Mouse (Mus musculus) ZHBTc4 (cell line): ENCODE data around the gene Arf6.
"Not testable (repeated sequence)": the region's sequence is repeated elsewhere in the genome, so short reads cannot be mapped to it uniquely, and the experiment has no call there.

ENCODE experiments used
- DNase-seq: peaks from one replicate; pipeline ENCODE4 v3.0.0-alpha.2; 2011; ENCODE audit warnings: low read depth, low spot score

Arf6 gene

DNA sequence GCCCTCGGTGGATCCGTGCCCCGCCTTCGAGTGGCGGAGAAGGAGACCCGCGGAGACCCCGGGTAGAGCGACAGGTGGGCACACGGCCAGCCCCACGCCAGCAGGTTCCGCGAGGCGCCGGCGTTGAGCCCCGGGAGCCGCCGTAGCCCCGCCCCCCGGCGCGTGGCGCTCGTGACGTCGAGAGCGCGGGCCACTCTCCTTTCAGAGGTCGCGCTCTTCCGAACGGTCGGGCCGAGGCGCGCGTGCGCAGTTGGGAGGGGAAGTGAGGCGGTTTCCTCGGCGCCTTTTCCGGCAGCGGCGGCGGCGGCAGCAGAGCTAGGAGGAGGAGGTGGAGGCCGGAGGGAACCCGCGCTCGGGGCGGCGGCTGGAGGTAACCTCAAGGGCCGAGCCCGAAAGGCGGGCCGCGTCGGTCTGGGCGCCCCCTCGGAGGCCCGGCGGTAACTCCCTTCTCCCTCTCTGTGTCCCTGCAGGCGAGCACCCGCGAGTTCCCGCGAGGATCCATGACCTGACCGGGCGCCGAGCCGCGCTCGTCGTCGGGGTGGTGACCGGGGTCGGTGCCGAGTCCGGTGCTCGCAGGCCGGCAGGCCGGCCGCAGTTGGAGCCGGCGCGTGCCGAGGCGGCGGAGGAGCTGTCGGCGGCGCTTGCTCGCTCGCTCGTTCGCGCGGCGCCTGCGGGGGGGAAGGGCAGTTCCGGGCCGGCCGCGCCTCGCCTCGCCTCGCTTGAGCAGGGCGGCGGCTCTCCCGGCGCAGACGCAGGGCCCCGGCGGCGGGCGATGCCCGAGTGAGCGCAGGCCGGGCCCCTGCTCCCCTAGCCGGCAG, at the start of gene Arf6, which contains the start of gene Gm9887:
Arf6 (plus strand) TSS at position 297 of the 818 bp plus-strand sequence.
Gm9887 (minus strand) TSS at position 605 of the 818 bp plus-strand sequence.
- DNase-seq: peak; percentile 99

DNA sequence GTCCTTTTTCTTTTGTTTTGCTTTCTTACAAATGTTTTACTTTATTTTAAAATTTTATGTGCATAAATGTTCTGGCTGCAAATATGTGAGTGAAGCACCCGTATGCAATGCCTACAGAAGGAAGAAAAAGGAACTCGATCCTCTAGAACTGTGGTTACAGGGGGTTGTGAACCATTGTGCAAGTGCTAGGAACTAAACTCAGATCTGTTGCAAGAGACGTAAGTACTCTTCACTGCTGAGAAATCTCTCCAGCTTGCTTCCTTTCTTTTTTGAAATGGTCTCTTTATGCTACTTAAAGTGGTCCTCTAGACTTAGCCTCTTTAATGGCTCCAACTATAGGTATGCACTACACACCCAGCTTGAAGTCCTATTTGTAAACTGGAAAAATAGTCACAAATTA, 40.8 kb upstream of the Arf6 start:
- no peak for DNase-seq

- no peak for DNase-seq
These were observed 39.8 kb upstream of the Arf6 start for GRCm38 (mm10) chr12:69332147-69332546.

- peak; percentile 64 for DNase-seq
These were observed 38.4 kb upstream of the Arf6 start for GRCm38 (mm10) chr12:69333547-69333946.

GRCm38 (mm10) chr12:69349928-69350327, 22.0 kb upstream of the Arf6 start:
- no peak for DNase-seq

DNA sequence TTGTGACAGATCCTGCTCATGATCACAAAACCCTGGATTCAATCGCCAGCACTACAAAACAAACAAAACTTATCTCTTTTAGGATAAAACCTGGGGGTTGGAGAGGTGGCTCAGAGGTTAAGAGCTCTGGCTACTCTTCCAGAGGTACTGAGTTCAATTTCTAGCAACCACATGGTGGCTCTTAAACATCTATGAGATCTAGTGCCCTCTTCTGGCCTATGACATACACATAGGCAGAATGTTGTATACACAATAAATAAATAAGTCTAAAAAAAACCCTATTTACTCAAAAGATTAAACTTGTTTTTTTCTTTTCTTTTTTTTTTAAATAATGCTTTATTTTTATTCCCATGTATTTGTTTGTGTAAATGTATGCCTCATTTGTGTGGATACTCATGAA, 20.3 kb upstream of the Arf6 start:
- DNase-seq: peak; percentile 42

DNA sequence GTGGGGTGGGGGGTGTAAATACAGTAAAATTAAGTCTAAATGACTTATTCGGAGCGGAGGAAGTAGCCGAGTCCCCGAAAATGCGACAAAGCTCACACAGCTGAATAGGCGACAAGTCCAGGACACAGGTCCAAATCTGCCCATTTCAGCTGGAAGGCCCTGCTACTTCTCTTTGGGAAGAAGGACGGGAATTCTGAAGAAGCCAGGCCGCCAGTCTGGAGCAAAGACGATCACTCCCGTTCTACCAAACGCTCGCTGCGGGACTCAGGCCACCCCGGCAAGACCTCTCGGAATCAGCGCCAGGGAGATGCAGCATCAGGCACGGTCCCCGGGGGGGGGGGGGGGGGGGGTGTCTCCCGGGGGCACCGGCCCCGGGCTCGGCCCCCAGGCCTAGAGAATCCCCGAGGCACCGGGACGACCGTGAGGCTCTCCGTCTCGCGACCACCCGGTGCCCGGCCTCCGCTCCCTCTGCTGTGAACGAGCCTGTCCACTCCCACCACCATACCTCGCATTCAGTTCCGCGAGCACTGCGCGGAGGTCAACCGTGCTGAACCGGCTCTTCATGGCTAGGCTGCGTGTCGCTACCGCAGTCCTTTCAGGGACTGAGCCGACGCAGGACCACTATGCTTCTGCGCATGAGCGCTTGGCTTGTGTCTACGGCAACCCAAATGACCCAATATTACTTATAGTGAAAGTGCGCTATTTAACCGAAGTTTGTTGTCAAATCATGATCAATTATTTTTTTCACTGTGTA, 15.2 kb upstream of the Arf6 start, which contains the start of gene Nemf:
Nemf (minus strand) TSS at position 620 of the 754 bp plus-strand sequence.
- peak; percentile 92 for DNase-seq

DNA sequence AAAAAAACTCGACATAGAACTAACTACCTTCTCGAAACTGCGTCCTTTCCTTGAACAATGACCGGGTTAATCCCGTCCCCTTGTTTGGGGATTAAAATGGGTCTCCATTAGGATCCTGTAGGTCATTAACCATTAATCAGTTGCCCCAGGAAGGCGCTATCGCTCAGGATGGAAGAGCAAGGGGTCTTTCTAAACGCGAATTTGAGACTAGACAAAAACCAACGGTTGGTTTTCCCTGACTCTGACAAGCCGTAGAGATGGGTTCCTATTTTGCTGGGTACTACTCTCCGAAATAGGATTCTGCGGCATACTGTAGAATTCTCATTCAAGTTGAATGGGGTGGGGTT, 14.7 kb upstream of the Arf6 start:
- no peak for DNase-seq

GRCm38 (mm10) chr12:69360655-69360996, 11.3 kb upstream of the Arf6 start:
- peak; percentile 91 for DNase-seq

DNA sequence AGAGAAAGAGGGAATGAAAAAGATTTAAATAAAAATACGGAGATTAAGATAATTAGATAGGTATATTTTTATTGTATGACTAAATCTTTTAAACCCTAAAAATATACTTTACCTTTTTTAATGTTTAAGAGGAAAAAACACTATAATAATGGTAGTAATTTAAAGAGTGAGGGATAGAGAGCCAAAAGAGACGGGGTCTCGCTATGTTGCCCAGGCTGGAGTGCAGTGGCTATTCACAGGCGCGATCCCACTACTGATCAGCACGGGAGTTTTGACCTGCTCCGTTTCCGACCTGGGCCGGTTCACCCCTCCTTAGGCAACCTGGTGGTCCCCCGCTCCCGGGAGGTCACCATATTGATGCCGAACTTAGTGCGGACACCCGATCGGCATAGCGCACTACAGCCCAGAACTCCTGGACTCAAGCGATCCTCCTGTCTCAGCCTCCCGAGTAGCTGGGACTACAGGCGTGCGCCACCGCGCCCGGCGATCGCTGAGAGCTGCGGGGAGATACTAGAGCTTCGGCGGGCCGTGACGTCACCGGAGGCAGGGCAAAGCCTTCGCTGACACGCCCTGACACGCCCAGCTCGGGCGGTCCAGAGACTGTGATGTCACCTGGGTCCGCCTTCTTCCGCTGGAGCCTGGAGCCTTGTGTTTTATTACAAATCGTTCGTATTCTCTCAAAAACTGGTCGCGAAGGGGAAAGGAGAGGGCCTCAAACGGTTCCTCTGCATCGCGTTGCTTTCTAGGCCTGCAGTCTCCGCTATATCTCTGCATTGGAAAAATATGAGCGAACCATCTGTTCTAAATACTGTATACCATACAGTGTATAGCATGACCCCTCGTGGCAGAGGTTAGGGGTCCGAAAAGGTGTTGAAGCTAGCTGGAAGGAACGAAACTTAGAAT, 10.7 kb upstream of the Arf6 start:
- peak; percentile 98 for DNase-seq

GRCm38 (mm10) chr12:69361919-69362318, 10.0 kb upstream of the Arf6 start:
- no peak for DNase-seq

GRCm38 (mm10) chr12:69362388-69362787, 9.6 kb upstream of the Arf6 start:
- DNase-seq: peak; percentile 57

GRCm38 (mm10) chr12:69363110-69363509, 8.8 kb upstream of the Arf6 start:
- not testable (repeated sequence) for DNase-seq

DNA sequence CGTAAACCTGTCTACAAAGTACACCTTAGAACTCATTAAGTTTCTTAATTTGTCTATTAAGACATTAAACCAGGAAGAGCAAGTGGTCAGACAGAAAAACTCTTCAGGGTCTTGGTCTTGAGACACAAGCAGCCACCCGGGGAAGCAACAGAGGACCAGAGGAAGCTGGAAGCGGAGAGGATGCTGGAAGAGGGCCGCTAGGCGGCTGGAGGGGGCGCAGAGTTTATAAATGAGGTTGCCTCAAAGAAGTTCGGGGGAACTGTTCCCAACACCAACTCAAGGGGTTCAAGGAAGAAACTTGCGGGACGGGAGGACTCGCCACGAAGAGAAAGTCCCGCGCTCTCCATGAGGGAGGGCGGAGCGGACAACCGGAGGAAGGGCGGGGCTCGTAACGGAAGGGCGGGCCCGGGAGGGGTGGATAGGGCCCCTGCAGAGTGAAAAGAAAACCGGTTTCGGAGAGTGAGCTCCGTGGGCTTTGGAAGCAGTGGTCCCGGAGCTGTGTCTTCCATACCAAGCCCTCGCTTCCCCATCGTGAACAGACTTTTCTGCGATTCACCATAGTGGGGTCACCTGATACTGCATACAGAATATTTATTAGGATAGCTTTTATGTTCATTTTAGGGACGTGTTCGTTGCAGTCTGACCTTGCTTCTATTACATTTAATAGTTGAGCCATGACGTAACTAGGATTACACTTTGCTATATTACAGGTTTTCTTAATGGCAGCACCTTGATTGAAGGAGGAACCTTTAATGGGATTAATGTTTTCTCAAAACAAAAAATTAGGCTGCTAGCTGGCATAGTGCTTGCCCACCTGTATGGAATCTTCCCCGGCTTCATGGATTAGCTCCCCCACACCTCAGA, 7.8 kb upstream of the Arf6 start:
- peak; percentile 64 for DNase-seq

- DNase-seq: no peak
These were observed 6.2 kb upstream of the Arf6 start for GRCm38 (mm10) chr12:69365757-69366156.

GRCm38 (mm10) chr12:69366424-69366823, 5.5 kb upstream of the Arf6 start:
- DNase-seq: peak; percentile 25

DNA sequence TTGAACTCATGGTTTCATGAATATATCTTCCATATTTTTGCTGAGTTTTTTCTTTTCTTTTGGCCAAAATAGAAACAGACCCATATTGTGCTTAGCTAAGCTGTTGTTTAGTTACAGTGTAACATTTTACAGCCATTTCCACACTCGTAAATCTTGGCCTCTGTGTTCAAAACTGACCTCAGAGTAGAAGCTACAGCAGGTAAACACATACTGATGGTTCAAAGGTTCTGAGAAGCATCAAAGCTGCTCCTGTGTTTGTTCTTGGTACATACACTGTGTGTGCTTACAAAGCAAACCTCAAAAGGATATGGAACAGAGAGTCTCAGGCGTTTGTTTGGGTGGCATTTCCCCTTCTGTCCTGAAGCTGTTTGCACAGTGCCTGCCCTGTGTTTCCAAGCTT, 4.4 kb upstream of the Arf6 start:
- DNase-seq: no peak

- no peak for DNase-seq
These were observed 1.0 kb upstream of the Arf6 start for GRCm38 (mm10) chr12:69370936-69371335.

DNA sequence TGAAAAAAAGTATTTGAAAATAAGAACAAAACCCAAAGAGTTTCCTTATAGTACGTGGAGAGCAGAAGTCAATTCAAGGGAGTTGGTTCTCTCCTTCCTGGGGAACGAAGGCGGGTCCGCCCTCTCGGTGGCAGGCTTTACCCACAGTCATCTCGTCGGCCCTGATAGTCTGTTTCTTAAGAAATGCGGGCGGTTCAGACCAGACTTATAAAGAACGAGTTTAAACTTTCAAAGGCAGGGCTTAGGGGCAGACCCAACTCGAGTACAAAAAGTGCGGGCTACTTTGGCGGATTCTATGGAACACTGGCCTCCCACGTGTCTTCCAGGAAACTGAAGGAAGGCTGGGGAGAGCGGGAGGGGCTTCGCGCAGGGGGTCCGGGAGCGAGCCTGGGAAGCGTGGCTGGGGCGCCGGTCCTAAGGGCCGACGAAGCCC, 513 bp upstream of the Arf6 start:
- DNase-seq: peak; percentile 89

DNA sequence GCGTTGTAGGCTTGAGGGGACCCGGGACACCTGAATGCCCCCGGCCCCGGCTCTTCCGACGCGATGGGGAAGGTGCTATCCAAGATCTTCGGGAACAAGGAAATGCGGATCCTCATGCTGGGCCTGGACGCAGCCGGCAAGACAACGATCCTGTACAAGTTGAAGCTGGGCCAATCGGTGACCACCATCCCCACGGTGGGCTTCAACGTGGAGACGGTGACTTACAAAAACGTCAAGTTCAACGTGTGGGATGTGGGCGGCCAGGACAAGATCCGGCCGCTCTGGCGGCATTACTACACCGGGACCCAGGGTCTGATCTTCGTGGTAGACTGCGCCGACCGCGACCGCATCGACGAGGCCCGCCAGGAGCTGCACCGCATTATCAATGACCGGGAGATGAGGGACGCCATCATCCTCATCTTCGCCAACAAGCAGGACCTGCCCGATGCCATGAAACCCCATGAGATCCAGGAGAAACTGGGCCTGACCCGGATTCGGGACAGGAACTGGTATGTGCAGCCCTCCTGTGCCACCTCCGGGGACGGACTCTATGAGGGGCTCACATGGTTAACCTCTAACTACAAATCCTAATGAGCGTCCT, 881 bp downstream of the Arf6 start:
- peak; percentile 50 for DNase-seq
